In genomic region chr13:111905213-111905701, GRCm38 (mm10) we compare ENCODE assay signal across 8 mouse cellular contexts.
A peak's percentile ranks its signal among the peaks of the same experiment; 100 is the strongest.
DNase-seq lines count a peak whose midpoint lies in the region; ATAC-seq lines count a peak whose summit lies in the region.

No protein-coding gene starts in this region.

- no peaks in the 10 kb centered on the region for H3K36me3 ChIP-seq in heart, embryonic 13.5 days
- H3K36me3 ChIP-seq in kidney, embryonic 16.5 days (ENCODE audit: insufficient read depth, low read length), result no peaks in the 10 kb centered on the region
- H3K36me3 ChIP-seq in stomach, embryonic 16.5 days (ENCODE audit: control insufficient read depth, insufficient read depth, low read length), result no peaks in the 10 kb centered on the region

- H3K4me3 ChIP-seq in heart, embryonic 13.5 days, result peak overlapping the region; percentile 34
- H3K4me3 ChIP-seq in kidney, embryonic 16.5 days (ENCODE audit: low read length), result no peak overlapping the region
- no peak overlapping the region for H3K4me3 ChIP-seq in stomach, embryonic 16.5 days (replicated peaks; ENCODE audit: low read length)

- H3K9ac ChIP-seq in heart, embryonic 13.5 days, result peak overlapping the region; percentile 65
- H3K9ac ChIP-seq in kidney, embryonic 16.5 days (replicated peaks; ENCODE audit: low read length), result peak overlapping the region; percentile 53
- H3K9ac ChIP-seq in stomach, embryonic 16.5 days (ENCODE audit: low read length), result peak overlapping the region; percentile 29; the same call in 1 of the 2 replicates

- H3K27me3 ChIP-seq in heart, embryonic 13.5 days (replicated peaks), result no peaks in the 10 kb centered on the region
- no peaks in the 10 kb centered on the region for H3K27me3 ChIP-seq in kidney, embryonic 16.5 days (ENCODE audit: insufficient read depth, low read length)
- H3K27me3 ChIP-seq in stomach, embryonic 16.5 days (ENCODE audit: control insufficient read depth, insufficient read depth, low read length), result no peaks in the 10 kb centered on the region

- DNase-seq in cerebellum, adult 9-11 months, result peak; percentile 15
- DNase-seq in cerebellum, postnatal 4 days (ENCODE audit: low spot score in 2 of 2), result no peak

- peak overlapping the region; percentile 79 for H3K27ac ChIP-seq in heart, embryonic 13.5 days (replicated peaks)
- H3K27ac ChIP-seq in kidney, embryonic 16.5 days (ENCODE audit: low read length), result peak overlapping the region; percentile 78
- peak overlapping the region; percentile 65 for H3K27ac ChIP-seq in stomach, embryonic 16.5 days (ENCODE audit: low read length)

- peaks cover 20% of the 10 kb centered on the region for H3K4me1 ChIP-seq in heart, embryonic 13.5 days
- H3K4me1 ChIP-seq in kidney, embryonic 16.5 days (ENCODE audit: insufficient read depth, low read length), result peaks cover 20% of the 10 kb centered on the region
- H3K4me1 ChIP-seq in stomach, embryonic 16.5 days (ENCODE audit: control insufficient read depth, insufficient read depth, low read length), result peaks cover 10% of the 10 kb centered on the region

- ATAC-seq in common myeloid progenitor, adult 5-6 weeks (replicated peaks; ENCODE audit: low read depth, poor library complexity, severe bottlenecking), result peak; percentile 77
- ATAC-seq in heart, embryonic 13.5 days (ENCODE audit: extremely low read depth, insufficient number of reproducible peaks, low FRiP score, low TSS enrichment), result peak; percentile 61; the same call in 1 of the 2 replicates
- ATAC-seq in kidney, embryonic 16.5 days (ENCODE audit: low FRiP score, low TSS enrichment), result peak; percentile 50
- ATAC-seq in megakaryocyte, adult 5-6 weeks (ENCODE audit: poor library complexity, severe bottlenecking), result peak; percentile 45; the same call in 1 of the 2 replicates
- peak; percentile 62; the same call in 1 of the 2 replicates for ATAC-seq in stomach, embryonic 16.5 days (ENCODE audit: insufficient read depth, low FRiP score)
- no peak for ATAC-seq in inflammation-experienced regulatory T-cells, adult 6 months

- H3K4me2 ChIP-seq in heart, embryonic 13.5 days, result peak overlapping the region; percentile 66
- 0 out of 2 replicates have a peak overlapping the region, but pooled peaks have one; percentile 15 for H3K4me2 ChIP-seq in kidney, embryonic 16.5 days (replicated peaks; ENCODE audit: low read depth, low read length)
- peak overlapping the region; percentile 5; the same call in 1 of the 2 replicates for H3K4me2 ChIP-seq in stomach, embryonic 16.5 days (ENCODE audit: low read depth, low read length)

- WGBS in heart, embryonic 13.5 days, result 10% methylated on average over 10 of the region's 10 CpGs
- 25% methylated on average over 10 of the region's 10 CpGs for WGBS in kidney, embryonic 16.5 days
- 23% methylated on average over 10 of the region's 10 CpGs for WGBS in stomach, embryonic 16.5 days

- no peaks in the 10 kb centered on the region for H3K9me3 ChIP-seq in heart, embryonic 13.5 days
- no peaks in the 10 kb centered on the region for H3K9me3 ChIP-seq in kidney, embryonic 16.5 days (ENCODE audit: low read length)
- no peaks in the 10 kb centered on the region for H3K9me3 ChIP-seq in stomach, embryonic 16.5 days (replicated peaks; ENCODE audit: control insufficient read depth, low read length)

Comparison
In these comparisons a context has a peak if more than half of its experiments do, and no peak if none do; other contexts are left out.
1. H3K4me2 ChIP-seq: peak in every context shown above with its lines; median percentile 66 in heart, embryonic 13.5 days; 15 in kidney, embryonic 16.5 days; 5 in stomach, embryonic 16.5 days.